Mouse (Mus musculus): ENCODE measurements around the gene Cdc7.
"Not testable (repeated sequence)": the region's sequence is repeated elsewhere in the genome, so short reads cannot be mapped to it uniquely, and the experiment has no call there.

Gene Cdc7

DNA sequence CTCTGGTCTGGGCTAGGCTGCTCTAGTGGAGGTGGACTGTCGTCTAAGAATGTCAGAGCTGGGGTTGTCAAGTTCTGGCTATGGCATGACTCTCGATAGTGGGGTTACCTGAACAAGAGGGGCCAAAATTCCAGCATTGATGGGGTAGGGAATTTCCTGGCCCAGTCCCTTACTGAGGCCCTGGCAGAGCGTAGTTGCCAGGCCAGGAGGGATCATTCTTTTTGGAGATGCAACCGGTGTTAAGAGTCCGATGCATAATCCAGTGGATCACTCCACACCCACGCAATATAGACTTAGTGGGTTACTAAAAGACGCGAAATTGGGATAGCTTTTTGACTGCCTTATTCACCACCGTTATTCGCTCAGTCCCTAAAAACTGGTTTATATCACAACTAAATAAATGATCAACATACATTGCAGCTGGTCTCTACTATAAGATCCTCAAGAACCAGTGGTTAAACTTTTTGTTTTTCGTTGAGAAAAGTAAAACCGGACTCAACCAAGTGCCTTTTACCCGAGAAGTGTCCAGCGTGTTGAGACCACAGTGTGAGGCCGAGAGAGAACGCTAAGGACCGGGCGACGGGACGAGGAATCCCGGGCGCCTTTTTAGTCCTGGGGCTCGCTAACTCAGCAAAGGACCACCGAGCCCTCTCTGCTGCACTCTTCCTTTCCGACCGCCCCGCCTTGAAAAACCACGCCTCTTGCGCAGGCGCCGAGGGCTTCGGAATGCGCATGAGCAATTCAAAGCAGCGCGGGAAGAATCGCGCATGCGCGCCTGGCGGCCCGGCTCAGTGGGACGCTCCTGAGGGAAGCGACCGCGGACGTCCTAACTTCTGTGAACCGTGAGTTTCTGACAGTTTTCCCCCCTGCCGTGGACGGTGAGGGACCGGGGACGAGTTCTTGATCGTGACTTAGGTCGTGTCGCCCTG, at the start of gene Cdc7:
Cdc7 (plus strand) TSS at position 739 of the 929 bp plus-strand sequence.
- DNase-seq (ENCODE audit: low spot score) = peak; percentile 82

DNA sequence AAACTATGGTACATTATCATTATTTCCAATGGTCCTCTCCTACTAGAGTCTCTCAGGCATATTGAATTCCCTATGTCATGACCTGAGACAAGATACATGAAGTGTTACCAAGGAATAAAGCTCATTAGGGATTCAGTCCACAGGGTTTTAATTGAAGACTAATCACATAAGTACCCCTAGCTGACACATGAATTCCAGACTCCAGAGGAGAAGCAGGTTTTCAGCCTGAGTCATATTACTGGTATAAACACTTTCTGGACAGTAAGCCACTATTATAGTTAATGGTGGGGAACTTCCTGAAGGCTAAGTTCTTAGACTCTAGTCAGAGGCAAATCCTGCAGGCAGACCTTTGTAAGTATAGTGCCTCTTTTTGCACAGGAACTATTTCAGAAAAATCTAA, 44.8 kb upstream of the Cdc7 start:
- DNase-seq (ENCODE audit: low spot score) = no peak

DNA sequence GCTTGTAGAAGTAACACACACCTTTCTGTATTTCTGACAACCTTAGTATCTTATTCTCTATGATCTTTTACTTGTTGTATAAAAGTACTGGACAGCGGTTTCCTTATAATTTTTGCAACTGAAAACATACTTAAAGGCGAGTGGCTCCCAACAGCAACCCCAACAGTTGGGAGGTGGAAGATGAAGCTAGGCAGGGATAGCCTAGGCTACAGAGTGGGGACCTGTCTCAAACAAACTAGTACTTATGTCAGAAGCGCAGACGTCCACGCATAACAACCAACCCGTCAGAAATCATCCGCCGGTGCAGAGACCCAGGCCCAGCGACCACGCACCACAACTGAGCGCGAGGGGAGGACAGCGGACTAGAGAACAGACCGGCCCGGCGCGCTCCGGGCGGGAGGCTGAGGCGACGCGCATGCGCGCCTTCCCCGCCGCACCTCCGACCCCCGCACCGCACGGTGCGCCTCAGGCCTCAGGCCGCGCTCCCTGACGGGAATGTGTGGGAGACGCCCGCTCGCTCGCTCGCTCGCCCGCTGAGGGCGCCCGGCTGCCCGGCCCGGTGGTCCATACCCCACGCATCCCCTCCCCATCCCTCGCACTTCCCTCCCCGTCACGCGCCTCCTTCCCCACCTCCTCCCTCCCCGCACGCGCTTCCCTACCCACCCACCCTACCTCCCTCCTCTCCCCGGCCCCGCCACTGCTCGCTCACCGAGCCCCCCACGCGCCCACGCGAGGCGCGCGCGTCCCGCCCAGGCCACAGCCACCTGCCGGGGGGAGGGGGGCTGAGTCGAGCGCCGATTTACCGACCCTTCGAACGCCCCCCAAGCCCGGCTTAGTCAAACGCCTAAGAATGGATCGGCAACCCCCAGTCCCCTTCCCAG, 38.4 kb upstream of the Cdc7 start, which contains the start of gene Hfm1:
Hfm1 (minus strand) TSS at position 834 of the 881 bp plus-strand sequence.
- peak; percentile 53 for DNase-seq (ENCODE audit: low spot score)

DNA sequence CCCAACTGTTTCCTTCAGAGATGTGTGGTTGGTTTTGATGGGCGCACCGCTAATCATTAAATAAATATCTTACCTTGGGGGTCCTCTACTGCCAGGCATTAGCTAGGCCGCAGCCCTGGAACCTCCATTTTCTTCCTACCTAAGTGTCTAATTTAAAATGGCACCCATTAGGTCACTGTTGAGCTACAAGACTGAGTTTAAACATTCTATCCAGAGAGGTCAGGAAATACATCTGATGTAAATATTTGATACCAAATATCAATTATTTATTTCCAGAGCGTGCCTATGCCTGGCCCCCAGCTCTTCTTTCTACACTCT, 37.8 kb upstream of the Cdc7 start:
- DNase-seq (ENCODE audit: low spot score) = peak; percentile 3

DNA sequence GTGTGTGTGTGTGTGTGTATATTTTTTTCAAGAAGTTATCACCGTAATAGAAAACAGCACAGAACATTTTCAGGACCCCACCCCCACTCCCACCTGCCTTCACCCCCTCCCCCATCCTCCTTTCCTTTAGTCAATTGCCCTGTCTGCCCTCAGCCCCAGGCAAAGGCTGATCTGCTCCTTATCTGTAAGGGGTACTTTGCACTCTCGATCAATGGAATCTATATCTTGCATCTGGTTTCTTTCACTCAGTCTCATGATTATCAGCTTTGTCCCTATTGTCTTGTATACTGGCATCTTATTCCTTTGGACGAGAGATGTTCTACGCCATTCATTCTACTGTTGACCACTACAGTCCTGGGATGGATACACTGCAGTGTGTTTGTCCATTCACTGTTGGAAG, 36.1 kb upstream of the Cdc7 start:
- DNase-seq (ENCODE audit: low spot score) = no peak

DNA sequence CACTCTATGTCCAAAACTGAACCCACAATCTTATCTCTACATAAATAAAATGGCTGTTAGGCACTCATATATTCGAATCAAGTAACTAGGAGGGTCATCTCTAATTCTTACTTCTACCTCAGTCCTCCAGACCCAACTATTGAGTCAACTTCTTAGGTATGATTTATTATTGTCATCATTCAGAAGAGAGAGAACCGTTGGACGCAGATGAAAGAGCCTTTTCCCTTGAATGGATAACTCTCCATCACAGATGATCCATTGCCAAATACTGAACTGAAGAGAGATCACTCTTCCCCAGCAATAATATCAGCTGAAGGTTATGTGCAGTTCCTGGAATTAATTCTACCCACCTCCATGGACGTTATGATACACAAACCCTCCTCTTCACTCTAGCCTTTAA, 17.8 kb upstream of the Cdc7 start:
- DNase-seq (ENCODE audit: low spot score) = no peak

DNA sequence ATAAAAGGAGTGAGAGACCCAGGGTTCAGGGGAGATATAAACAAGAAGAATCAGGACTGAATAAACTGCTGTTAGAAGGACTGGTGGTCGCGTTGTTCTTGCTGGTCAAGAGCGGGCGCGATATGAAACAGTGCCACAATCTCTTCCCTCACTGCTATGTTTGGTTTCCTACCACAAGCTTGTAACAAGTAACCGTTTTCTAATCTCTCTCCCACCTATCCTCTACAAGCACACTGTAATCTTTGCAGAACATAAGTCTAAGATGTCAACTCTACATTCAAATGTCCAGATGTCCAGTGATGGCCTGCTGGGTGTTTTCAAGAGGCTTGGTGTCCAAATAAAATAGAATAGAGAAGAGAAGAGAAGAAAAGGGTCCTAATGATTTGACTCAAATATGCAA, 15.4 kb upstream of the Cdc7 start:
- no peak for DNase-seq (ENCODE audit: low spot score)

DNA sequence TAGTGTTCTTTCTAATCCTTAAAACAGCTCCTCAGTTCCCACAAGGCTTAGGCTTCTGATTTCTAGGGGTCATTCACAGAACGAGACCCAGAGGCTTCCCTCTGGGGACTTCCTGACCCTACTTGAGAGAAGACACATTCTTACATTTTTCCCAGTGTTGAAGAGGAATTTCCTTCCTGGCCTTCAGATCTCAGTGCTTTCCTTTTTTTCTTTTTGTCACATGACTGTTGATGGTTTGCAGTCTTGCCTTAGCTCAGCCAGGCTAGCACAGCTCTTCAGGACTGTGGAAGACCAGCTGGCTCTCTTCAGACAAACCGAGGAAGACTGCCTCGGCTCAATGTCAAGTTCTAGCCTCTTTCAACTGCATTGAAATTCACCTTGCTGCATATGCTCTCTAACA, 7.7 kb upstream of the Cdc7 start:
- DNase-seq (ENCODE audit: low spot score) = no peak

DNA sequence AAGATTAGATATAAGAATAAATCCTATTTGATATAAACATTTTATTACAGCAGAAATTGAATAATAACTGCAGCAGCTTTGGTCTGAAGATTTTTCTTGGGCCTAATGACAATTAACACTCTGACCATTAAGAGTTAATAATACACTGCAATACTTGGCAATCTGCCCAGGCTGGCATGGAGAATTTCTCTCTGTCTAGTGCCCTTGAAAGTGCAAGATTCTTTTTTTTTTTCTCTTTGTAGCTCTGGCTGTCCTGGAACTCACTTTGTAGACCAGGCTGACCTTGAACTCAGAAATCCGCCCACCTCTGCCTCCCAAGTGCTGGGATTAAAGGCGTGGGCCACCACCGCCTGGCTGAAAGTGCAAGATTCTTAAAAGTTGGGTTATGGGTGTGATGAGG, 5.1 kb upstream of the Cdc7 start:
- no peak for DNase-seq (ENCODE audit: low spot score)

DNA sequence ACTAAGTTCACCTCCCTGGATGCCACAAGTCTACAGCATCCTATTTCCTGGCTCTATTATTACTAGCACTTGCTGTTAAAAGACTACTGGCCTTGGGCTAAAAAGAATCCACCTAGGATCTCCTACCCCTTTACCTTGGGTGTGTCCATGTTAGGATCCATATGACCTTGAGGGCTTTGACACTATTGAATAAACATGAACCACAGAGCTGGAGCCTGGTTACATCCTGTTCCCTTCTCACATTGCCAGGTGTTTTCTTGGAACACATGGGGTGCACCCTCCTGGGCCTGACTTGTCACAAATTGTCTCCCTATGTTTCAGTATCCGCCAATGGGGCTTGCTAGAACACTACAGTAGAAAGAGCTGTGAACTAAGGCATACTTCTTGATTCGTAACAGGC, 3.7 kb upstream of the Cdc7 start:
- DNase-seq (ENCODE audit: low spot score) = no peak

DNA sequence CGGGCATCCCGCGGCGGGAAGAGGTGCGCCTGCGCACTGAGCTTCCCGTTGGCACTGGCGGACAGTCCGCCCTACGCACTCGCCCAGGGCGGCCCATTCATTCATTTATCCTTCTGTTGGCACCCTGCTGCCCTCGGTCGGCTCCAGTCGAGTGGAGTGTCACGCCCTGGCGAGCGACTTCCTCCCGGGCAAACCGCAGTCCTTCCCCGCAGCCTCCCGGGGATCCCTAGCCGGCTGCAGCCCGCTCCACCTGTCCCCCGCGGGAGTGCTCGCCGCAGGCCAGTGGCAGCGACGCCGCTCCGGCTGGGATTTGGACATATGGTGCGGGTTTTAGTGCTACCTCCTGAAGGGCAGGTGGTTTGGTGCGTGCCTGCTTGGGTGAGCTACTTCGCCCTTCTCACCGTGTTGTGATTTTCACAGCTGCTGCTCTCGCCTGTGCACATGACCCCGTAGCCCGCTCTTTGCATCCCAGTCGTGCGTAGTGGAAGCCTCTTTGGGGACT, 442 bp downstream of the Cdc7 start:
- DNase-seq (ENCODE audit: low spot score) = no peak

DNA sequence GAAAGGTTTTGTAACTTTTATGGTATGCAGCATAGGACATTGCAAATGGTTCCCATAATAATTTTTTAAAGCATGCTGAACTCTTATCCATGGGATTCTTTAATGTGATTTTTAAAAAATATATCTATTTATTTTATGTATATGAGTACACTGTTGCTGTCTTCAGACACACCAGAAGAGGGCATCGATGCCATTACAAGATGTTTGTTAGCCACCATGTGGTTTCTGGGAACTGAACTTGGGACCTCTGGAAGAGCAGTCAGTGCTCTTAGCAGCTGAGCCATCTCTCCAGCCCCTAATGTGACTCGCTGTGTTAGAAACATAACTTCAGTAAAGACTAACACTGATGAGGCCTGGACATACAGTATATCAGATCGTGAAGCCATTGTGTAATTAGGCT, 2.3 kb downstream of the Cdc7 start:
- no peak for DNase-seq (ENCODE audit: low spot score)

DNA sequence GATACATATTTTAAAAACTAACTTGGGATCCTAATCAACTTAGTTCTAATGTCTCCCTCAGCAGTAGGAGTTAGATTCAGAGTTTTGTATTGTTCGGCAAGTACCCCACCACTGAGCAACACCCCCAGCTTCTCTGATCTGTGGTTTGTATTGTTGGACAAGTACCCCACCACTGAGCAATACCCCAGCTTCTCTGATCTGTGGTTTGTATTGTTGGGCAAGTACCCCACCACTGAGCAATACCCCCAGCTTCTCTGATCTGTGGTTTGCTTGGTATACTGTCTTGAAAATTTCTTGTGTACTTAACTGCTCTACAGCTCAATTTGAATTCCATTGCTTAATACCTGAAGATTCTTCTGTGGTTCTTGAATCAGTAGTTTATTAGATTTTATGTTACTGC, 3.5 kb downstream of the Cdc7 start:
- no peak for DNase-seq (ENCODE audit: low spot score)

DNA sequence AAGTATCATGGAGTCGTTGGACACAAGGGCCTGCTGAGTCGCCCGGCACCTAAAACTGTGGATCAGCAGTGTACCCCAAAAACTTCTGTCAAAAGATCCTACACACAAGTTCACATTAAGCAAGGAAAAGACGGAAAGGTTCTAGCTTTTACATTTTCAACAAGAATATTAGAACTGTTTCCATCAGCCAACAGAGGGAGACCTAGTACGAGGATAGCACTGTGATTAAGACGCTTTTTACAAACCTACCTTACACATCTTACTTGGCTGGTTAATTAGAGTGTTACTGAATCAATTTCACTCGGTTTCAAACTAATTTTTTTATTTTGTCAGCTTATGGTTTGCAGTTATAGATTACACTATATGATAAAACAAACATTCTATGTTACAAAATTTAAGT, 9.8 kb downstream of the Cdc7 start:
- DNase-seq (ENCODE audit: low spot score) = no peak

DNA sequence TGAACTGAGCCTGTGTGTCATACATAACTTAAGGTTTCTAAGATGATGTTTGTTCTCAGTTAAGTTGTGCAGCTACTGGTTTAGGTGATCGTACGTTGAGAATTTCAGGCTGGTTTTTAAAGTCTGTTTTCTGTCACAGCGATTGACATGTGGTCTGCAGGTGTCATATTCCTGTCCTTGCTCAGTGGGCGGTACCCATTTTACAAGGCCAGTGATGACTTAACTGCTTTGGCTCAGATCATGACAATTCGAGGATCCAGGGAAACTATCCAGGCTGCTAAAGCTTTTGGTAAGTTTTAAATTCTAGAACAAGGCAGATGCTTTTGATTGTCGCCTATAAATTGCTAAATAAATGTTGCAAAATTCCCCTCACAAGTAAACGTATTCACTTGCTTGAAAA, 15.0 kb downstream of the Cdc7 start:
- no peak for DNase-seq (ENCODE audit: low spot score)

DNA sequence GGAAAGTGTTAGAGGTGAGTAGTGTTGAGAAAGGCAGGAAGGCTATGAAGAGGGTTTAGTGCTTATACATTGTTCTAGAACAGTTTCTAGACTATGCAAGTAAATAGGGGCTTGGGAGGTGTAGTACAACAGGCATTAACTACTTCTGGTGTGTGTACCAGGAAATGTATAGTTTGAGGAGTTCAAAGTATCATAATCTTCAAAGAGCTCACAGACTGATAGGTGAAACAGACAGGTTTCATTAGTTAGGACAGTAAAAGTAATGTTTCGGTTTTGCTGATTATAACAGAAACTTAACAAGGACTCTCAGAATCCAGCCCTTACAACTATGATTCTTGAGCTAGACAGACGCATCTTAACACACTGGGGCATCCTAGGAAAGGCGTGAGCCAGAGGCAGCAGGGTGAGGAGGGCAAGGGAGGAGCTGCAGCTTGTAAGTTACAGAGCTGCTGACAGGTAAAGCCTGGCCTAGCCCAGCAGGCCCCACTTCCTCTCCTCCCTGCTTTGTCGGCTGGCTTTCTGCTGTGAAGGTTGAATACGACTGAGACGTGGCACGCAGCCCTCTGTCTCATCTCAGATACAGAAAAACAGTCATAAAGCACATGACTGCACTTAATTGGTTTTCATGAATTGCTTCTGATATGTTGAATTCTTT, 18.3 kb downstream of the Cdc7 start:
- DNase-seq (ENCODE audit: low spot score) = no peak

DNA sequence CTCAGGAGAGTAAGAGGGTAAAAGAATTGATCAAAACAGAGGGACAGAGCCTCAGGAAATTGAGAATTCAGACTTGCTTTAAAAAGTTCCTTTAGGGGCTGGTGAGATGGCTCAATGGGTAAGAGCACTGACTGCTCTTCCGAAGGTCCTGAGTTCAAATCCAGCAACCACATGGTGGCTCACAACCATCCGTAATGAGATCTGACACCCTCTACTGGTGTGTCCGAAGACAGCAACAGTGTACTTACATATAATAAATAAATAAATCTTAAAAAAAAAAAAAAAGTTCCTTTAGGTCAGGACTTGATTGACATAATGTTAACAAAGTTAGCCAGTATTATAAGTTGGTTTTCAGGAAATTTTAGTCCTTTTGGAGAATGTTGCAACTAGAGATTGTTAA, 20.8 kb downstream of the Cdc7 start:
- not testable (repeated sequence) for DNase-seq (ENCODE audit: low spot score)

DNA sequence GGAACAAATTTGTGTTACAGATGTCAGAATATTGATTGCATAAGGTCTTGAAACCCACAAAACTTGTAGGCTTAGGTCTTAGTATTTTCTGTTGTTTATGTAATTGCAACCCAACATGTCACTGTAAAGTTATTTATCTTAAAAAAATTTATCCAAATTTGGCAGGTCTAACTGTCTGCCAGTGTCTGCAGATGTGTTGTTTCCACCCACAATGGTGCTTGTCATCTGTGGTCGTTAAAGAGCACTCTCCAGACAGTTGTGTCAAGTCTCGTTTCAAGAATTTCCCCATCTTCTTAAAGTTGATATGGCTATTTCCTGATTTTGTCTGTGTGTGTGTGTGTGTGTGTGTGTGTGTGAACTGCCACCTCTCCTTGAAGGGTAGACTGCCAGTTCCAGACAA, 21.5 kb downstream of the Cdc7 start:
- no peak for DNase-seq (ENCODE audit: low spot score)

DNA sequence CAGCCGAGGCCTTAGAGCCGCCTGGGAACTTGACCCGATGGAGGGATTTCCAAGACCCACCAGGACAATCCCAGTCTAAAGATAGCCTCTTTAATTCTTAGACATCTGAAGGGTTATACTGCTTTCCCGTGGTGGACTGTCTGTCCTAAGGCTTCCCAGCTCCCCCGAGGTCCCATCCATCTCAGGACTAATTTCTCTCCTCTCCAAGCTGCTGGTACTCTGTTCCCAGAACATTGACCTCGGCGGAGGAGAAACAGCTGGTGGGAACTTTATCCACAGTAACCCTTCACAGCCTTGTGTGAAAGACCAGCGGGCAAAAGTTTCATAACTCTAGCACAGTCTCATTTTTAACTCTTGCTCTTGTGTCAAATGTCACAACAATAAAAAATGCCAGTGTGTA, 25.1 kb downstream of the Cdc7 start:
- no peak for DNase-seq (ENCODE audit: low spot score)

DNA sequence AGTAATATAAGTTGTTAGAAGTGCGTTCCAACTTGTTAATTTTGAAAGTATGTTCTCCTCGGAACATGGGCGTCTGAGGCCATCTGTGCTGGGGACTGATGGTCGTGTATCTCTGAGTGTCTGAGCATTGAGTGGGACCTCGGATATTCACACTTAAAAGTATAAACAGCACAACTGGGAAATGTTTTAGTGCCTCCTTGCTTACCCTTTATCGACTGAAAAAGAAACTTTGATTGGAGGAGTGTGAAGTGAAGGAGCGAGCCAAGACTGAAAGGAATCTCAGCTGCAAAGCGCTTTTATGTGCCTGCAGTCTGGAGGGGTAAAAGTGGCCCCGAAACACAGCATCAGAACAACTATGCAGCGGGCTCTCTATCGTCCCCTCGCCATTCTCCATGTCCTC, 25.7 kb downstream of the Cdc7 start:
- no peak for DNase-seq (ENCODE audit: low spot score)

DNA sequence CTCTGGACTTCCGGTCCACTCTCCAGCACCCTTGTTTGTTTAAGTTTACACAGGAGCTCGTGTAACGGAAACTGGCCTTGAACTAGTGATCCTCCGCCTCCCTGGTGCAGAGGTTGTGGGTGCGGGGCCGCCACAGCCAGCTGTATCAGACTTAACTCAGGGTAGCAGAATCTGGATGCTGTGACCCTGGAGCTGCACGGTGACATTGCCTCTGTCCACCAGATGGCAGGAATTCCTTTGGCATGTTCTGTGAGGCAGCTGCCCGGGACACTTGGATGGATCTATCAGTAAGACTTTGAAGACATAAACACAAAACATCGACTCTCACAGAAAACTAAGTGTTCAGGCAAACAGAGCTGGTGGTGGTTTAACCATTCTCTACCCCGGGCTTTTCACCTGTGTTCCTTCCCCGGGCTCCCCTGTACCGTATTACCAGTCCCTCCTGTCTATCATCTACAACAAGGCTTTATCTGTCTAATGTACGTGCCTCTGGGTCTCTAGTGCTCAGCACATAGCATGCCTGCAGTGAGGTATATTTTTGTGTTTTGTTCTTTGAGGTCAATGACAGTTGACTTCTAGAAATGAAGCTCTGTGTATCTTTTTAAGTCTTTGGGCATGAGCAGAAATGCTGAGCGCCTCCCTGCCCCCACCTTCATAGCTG, 26.6 kb downstream of the Cdc7 start:
- DNase-seq (ENCODE audit: low spot score) = peak; percentile 9
